In the genomic region with DNA sequence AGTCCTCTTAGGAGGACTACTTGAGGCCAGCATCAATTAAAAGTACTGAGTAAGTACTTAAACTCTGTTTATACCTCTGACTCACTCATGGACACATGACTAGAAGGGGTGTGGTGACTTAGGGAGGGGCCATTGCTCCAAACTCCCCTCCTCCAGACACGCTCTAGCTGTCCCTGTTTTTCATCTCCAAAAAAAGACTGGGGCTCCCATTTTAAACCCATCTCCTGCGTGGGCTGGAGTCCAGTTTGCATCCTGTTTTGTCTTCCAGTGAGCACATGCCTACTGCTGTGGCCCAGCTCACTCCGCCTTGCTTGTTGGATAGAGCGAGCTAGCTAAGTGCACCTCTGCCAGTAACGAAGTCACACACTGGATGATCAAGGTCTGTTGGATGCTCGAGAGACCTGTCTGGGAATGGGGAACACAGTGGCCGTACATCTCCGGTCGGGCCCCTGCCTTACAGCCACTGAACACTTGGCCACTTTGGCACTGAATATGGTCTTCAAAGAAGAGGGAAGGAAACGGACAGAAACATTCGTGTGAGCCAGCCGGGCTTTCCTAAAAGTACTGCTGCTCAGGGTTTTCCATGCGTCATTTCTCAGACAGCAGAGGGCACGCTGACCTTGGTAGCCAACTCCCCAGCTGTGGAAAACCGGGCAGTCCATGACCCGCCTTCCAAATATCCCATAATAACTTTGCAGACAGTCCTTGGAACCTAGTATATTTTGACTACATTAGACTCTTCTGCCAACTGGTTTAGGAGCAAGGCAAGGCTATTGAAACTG, we compare ENCODE assay signal across 7 mouse cellular contexts.
DNase-seq lines count a peak whose midpoint lies in the region; ATAC-seq lines count a peak whose summit lies in the region.

No protein-coding gene starts in this region.

- 66% methylated on average over 16 of the region's 16 CpGs for WGBS in kidney, embryonic 16.5 days
- 48% methylated on average over 16 of the region's 16 CpGs for WGBS in macrophage (ENCODE audit: missing documents)

- H3K27me3 ChIP-seq in kidney, embryonic 16.5 days (ENCODE audit: insufficient read depth, low read length): no peaks in the 10 kb centered on the region

- H3K27ac ChIP-seq in kidney, embryonic 16.5 days (ENCODE audit: low read length): peak overlapping the region; percentile 54
- peak overlapping the region; percentile 69 for H3K27ac ChIP-seq in macrophage

- no peak overlapping the region for H3K4me2 ChIP-seq in kidney, embryonic 16.5 days (replicated peaks; ENCODE audit: low read depth, low read length)

- DNase-seq in urinary bladder, postnatal 25 days (ENCODE audit: low spot score): peak; percentile 11
- no peak for DNase-seq in urinary bladder, adult 2 months (ENCODE audit: low spot score)
- DNase-seq in testis, postnatal 14 days (ENCODE audit: low spot score): no peak
- DNase-seq in spleen, adult 12 weeks (ENCODE audit: low spot score): no peak

- H3K79me2 ChIP-seq in macrophage (ENCODE audit: inconsistent target): no peaks in the 10 kb centered on the region

- 0 out of 2 replicates have a peak, but pooled peaks have one; percentile 18 for ATAC-seq in granulocyte monocyte progenitor cell, adult 5-6 weeks (replicated peaks; ENCODE audit: poor library complexity, severe bottlenecking)
- peak; percentile 14; the same call in 1 of the 2 replicates for ATAC-seq in kidney, embryonic 16.5 days (ENCODE audit: low FRiP score, low TSS enrichment)

- H3K9me3 ChIP-seq in kidney, embryonic 16.5 days (ENCODE audit: low read length): no peaks in the 10 kb centered on the region

- H3K4me1 ChIP-seq in kidney, embryonic 16.5 days (ENCODE audit: insufficient read depth, low read length): peaks cover 39% of the 10 kb centered on the region

- no peak overlapping the region for H3K4me3 ChIP-seq in kidney, embryonic 16.5 days (ENCODE audit: low read length)
- H3K4me3 ChIP-seq in macrophage (ENCODE audit: inconsistent target): no peak overlapping the region

- H3K36me3 ChIP-seq in kidney, embryonic 16.5 days (ENCODE audit: insufficient read depth, low read length): peaks cover 33% of the 10 kb centered on the region
- H3K36me3 ChIP-seq in macrophage (ENCODE audit: inconsistent target): peaks cover 23% of the 10 kb centered on the region

- 0 out of 2 replicates have a peak overlapping the region, but pooled peaks have one; percentile 25 for H3K9ac ChIP-seq in kidney, embryonic 16.5 days (replicated peaks; ENCODE audit: low read length)
